Mouse (Mus musculus): Measurements from ENCODE around the gene Slc15a3. TPM values are rescaled to one million over a fixed set of nuclear protein-coding genes. Genes with fewer than 3 reads are reported as not detected.

Slc15a3 gene
- total RNA-seq, 2 experiments from 2014 or later = 1.9 to 2.0 TPM

- no peak for DNase-seq (ENCODE audit: low spot score in 2 of 2)
- intact Hi-C loops (cut with DNase I) = no loop called here
These were observed 20.6 kb downstream of the Slc15a3 start for GRCm38 (mm10) chr19:10860072-10860497.

- intact Hi-C loops (cut with DNase I) = loop anchor here (5.0 kb wide), 1 partner anchor 154 kb away; no protein-coding TSS in a partner anchor
These were observed 26.8 kb downstream of the Slc15a3 start for GRCm38 (mm10) chr19:10866351-10866750.

GRCm38 (mm10) chr19:10867946-10868622, 28.6 kb downstream of the Slc15a3 start:
- intact Hi-C loops (cut with DNase I) = loop anchor here (5.0 kb wide), 1 partner anchor 156 kb away; no protein-coding TSS in a partner anchor
- peak in 1 of 2 experiments; percentile 66 for DNase-seq (ENCODE audit: low spot score in 2 of 2)

More at GRCm38 (mm10) chr19:10866351-10866750, 26.8 kb downstream of the Slc15a3 start:
- DNase-seq (ENCODE audit: low spot score in 2 of 2) = no peak

GRCm38 (mm10) chr19:10868623-10869141, 29.2 kb downstream of the Slc15a3 start:
- peak in 1 of 2 experiments; percentile 45 for DNase-seq (ENCODE audit: low spot score in 2 of 2)
- intact Hi-C loops (cut with DNase I) = loop anchor here (5.0 kb wide), 1 partner anchor 156 kb away; no protein-coding TSS in a partner anchor

GRCm38 (mm10) chr19:10869241-10869885, 29.8 kb downstream of the Slc15a3 start:
- peak; percentile 90 to 94 for DNase-seq (ENCODE audit: low spot score in 2 of 2)
- intact Hi-C loops (cut with DNase I) = loop anchor here (5.0 kb wide), 1 partner anchor 157 kb away; no protein-coding TSS in a partner anchor

DNA sequence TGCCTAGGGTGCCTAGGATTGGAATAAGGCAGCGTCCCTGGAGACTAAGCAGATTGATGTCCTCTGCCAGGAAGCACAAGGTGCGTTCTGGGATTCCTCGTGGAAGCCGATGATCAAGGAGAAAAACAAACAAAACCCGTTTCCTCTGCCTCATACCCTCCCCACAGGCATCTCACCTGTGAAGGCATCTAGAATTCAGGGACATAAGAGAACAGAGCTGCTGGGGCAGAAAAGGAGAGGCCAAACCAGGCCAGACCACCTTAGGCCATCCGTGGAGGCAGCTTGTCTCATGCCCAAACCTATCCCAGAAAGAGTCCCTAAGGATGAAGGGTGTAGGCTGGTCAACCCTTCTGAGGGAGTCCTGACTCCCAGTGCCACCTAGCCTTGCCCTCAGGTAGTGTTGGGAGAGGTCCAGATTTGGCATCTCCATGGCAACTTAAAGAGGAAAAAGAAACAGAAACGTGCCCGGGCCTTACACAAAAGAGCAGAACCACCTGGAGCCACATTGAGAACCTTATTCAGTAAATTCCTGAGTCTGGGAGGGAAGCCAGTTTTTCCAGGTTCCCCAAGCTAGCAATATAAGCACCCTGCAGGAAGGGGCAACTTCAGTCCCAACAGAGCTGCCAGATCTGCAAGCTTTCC, 30.5 kb downstream of the Slc15a3 start, which contains the start of gene Tmem132a:
Gene Tmem132a (minus strand): TSS at position 55 of the 642 bp plus-strand sequence.
- DNase-seq (ENCODE audit: low spot score in 2 of 2) = no peak
- intact Hi-C loops (cut with DNase I) = loop anchor here (5.0 kb wide), 1 partner anchor 158 kb away; no protein-coding TSS in a partner anchor

GRCm38 (mm10) chr19:10870676-10871075, 31.1 kb downstream of the Slc15a3 start:
- no peak for DNase-seq (ENCODE audit: low spot score in 2 of 2)
- intact Hi-C loops (cut with DNase I) = no loop called here

GRCm38 (mm10) chr19:10871328-10871961, 31.9 kb downstream of the Slc15a3 start:
- intact Hi-C loops (cut with DNase I) = no loop called here

GRCm38 (mm10) chr19:10878201-10878837, 38.8 kb downstream of the Slc15a3 start:
- peak in 1 of 2 experiments; percentile 63 for DNase-seq (ENCODE audit: low spot score in 2 of 2)
- intact Hi-C loops (cut with DNase I) = no loop called here

More at GRCm38 (mm10) chr19:10871328-10871961, 31.9 kb downstream of the Slc15a3 start:
- no peak for DNase-seq (ENCODE audit: low spot score in 2 of 2)

- peak in 1 of 2 experiments; percentile 64 for DNase-seq (ENCODE audit: low spot score in 2 of 2)
- intact Hi-C loops (cut with DNase I) = loop anchor here (5.0 kb wide), 2 partner anchors 73 to 168 kb away; no protein-coding TSS in a partner anchor
These were observed 40.8 kb downstream of the Slc15a3 start for GRCm38 (mm10) chr19:10880085-10880974.

DNA sequence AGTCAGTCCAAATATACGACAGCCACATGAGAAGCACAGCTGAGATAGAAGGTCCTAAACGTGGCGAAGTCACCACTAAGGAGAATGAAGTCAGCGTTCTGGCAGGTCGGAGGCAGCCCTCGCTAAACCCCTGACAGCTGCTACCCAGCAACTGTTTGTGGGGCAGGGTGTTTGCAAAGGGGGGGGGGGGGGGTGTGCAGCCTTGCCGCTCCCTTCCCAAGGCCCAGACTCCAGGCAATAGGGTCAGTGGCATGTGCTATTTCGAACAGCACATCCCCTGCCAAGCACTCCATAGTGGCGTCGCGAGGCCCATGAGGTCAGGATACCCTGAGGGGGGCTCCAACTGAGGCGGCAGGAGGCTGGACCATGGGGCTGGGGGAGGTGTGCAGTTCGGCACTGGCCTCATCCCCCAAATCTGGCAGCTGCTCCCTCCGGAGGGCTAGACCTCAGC, 41.5 kb downstream of the Slc15a3 start:
- intact Hi-C loops (cut with DNase I) = loop anchor here (5.0 kb wide), 2 partner anchors 74 to 169 kb away; no protein-coding TSS in a partner anchor
- DNase-seq (ENCODE audit: low spot score in 2 of 2) = no peak

GRCm38 (mm10) chr19:10881426-10882154, 42.1 kb downstream of the Slc15a3 start, which contains the start of gene Tmem109:
Gene Tmem109 (minus strand): TSS chr19:10882001.
- intact Hi-C loops (cut with DNase I) = loop anchor here (5.0 kb wide), 2 partner anchors 74 to 169 kb away; no protein-coding TSS in a partner anchor
- DNase-seq (ENCODE audit: low spot score in 2 of 2) = peak; percentile 93 to 97

GRCm38 (mm10) chr19:10892201-10892600, 52.7 kb downstream of the Slc15a3 start:
- no peak for DNase-seq (ENCODE audit: low spot score in 2 of 2)
- intact Hi-C loops (cut with DNase I) = no loop called here

DNA sequence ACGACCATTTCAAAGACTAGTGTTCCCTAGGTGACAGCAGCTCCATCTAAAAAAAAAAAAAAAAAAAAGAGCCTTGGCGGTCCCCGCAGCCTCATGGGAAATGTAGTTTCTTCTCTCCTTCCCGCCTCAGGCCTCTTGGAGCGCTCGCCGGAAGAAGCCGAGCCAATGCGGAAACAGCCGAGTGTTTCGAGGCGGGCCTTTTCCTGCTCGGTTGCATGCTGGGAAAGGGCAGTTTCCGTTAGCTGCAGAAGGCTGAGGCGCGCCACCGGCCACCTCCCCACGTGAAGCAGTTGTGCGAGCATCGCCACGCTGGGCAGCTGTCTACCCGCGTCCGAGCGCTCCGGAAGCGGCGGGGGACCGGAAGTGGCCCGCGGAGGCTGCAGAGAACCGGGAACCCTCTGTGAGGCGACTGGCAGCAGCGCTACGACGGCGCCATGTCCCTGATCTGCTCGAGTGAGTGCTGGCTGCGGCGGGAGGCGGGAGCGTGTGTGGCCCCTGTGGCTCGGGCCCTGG, 55.5 kb downstream of the Slc15a3 start, which contains the start of gene Prpf19:
Gene Prpf19 (plus strand): TSS at position 216 of the 513 bp plus-strand sequence.
- intact Hi-C loops (cut with DNase I) = no loop called here
- DNase-seq (ENCODE audit: low spot score in 2 of 2) = peak; percentile 99

DNA sequence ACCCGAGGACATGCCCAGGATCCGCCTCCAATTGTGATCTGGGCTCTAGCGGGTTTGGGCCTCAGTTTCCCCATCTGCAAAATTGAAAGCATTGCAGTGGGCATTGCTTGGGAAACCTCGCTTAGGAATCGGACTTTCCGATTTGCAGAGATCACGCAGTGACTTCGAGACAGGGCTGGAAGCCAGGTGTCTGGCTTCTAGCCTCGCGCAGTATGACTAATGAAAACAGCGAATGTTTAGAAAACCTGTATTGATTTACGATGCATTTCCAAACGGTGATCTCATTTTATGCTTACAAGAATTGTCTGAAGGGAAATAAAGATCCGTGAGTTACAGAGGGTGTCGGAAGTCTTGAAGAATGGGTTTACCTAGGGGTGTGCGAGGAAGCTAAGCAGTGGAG, 56.2 kb downstream of the Slc15a3 start:
- intact Hi-C loops (cut with DNase I) = no loop called here
- DNase-seq (ENCODE audit: low spot score in 2 of 2) = peak in 1 of 2 experiments; percentile 30

GRCm38 (mm10) chr19:10896849-10897248, 57.3 kb downstream of the Slc15a3 start:
- no peak for DNase-seq (ENCODE audit: low spot score in 2 of 2)
- intact Hi-C loops (cut with DNase I) = no loop called here

Measured in left cerebral cortex, postnatal 25 days (tissue).